Mouse (Mus musculus) cortical plate, adult 2 months (tissue): ENCODE measurements at regions not wholly inside any gene's neighbourhood (a gene's known extent, or its start where the extent isn't known, plus 50 kb on each side); places are given as distances from the start of the nearest gene placed in this dataset.

ENCODE experiments used
- CTCF ChIP-seq: fragments of 200-500 bp; IDR thresholded peaks from 2 replicates; pipeline ENCODE4 v1.5.1; 2011; ENCODE audit warnings: mild to moderate bottlenecking, control low read depth, low read length; ENCODE audit not compliant: insufficient read depth; ENCODE audit errors: extremely low read depth
- POLR2A ChIP-seq: fragments of 200-500 bp; IDR thresholded peaks from 2 replicates; pipeline ENCODE4 v1.6.1; 2011; ENCODE audit warnings: mild to moderate bottlenecking, low read length, control low read depth; ENCODE audit not compliant: insufficient read depth; ENCODE audit errors: extremely low read depth

DNA sequence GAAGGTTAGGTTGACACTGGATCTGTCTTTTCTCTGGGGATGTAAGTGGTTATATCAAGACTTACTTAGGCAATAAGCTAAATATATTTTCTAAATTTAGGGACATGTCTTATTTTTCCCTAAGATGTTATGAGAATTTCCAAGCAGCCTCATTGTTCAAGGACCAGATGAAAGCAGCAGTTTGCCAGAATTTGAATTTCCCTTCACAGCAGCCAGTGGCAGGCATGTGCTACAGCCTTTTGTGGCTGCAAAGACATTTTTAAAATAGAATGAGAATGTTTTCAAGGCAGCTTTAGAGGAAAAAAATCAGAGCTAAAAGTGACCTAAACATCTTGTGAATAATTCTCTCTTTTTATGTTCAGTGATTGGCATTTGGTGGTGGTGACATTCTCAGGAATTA, 371.6 kb upstream of the Cobl start:
- TF ChIP-seq CTCF (no peak), POLR2A (no peak)
